Mouse (Mus musculus): ENCODE measurements around the gene Mypn. TPM values are rescaled to one million over a fixed set of nuclear protein-coding genes. Genes with fewer than 3 reads are reported as not detected.

Mypn gene
- polyA plus RNA-seq, 2 experiments, result 0.03 to 0.05 TPM

GRCm38 (mm10) chr10:63136436-63136835 lies 67.3 kb downstream of the Mypn start:
- TF ChIP-seq EP300 (IDR thresholded peaks at IDR 0.05; ENCODE audit: low read depth) (no peak), CTCF (IDR thresholded peaks at IDR 0.05; ENCODE audit: low read depth) (no peak)
- 43% methylated on average over 6 of the region's 6 CpGs for WGBS (ENCODE audit: insufficient replicate concordance)
- H3K9ac ChIP-seq (replicated peaks), result no peak overlapping the region
- no peaks in the 10 kb centered on the region for H3K36me3 ChIP-seq (replicated peaks; ENCODE audit: control insufficient read depth, insufficient read depth, low read depth)
- H3K4me3 ChIP-seq (ENCODE audit: insufficient read depth in 1 of 2, low read depth in 2 of 2, low read length in 2 of 2), result no peak overlapping the region
- H3K4me1 ChIP-seq (replicated peaks; ENCODE audit: control insufficient read depth in 2 of 2, insufficient read depth in 2 of 2, low read length in 1 of 2), result no peaks in the 10 kb centered on the region
- no peak for DNase-seq (ENCODE audit: low read depth in 3 of 3, low spot score in 3 of 3)
- no peak overlapping the region for H3K27ac ChIP-seq
- no peak for ATAC-seq (ENCODE audit: insufficient read depth)
- no peaks in the 10 kb centered on the region for H3K9me3 ChIP-seq (ENCODE audit: control insufficient read depth, low read length)
- H3K27me3 ChIP-seq (ENCODE audit: control insufficient read depth, insufficient read depth, low read length), result no peaks in the 10 kb centered on the region
- H3K4me2 ChIP-seq (ENCODE audit: low read depth), result no peak overlapping the region

GRCm38 (mm10) chr10:63135680-63136079 lies 68.1 kb downstream of the Mypn start:
- H3K4me3 ChIP-seq (ENCODE audit: insufficient read depth in 1 of 2, low read depth in 2 of 2, low read length in 2 of 2), result no peak overlapping the region
- ATAC-seq (ENCODE audit: insufficient read depth) (no peak), DNase-seq (ENCODE audit: low read depth in 3 of 3, low spot score in 3 of 3) (no peak)
- H3K27me3 ChIP-seq (ENCODE audit: control insufficient read depth, insufficient read depth, low read length), result no peaks in the 10 kb centered on the region
- no peak overlapping the region for H3K27ac ChIP-seq
- no peaks in the 10 kb centered on the region for H3K36me3 ChIP-seq (replicated peaks; ENCODE audit: control insufficient read depth, insufficient read depth, low read depth)
- no peak overlapping the region for H3K9ac ChIP-seq (replicated peaks)
- TF ChIP-seq EP300 (IDR thresholded peaks at IDR 0.05; ENCODE audit: low read depth) (no peak), CTCF (IDR thresholded peaks at IDR 0.05; ENCODE audit: low read depth) (no peak)
- H3K4me2 ChIP-seq (ENCODE audit: low read depth), result no peak overlapping the region
- no peaks in the 10 kb centered on the region for H3K4me1 ChIP-seq (replicated peaks; ENCODE audit: control insufficient read depth in 2 of 2, insufficient read depth in 2 of 2, low read length in 1 of 2)
- no peaks in the 10 kb centered on the region for H3K9me3 ChIP-seq (ENCODE audit: control insufficient read depth, low read length)
- WGBS (ENCODE audit: insufficient replicate concordance), result 50% methylated on average over 12 of the region's 12 CpGs

DNA sequence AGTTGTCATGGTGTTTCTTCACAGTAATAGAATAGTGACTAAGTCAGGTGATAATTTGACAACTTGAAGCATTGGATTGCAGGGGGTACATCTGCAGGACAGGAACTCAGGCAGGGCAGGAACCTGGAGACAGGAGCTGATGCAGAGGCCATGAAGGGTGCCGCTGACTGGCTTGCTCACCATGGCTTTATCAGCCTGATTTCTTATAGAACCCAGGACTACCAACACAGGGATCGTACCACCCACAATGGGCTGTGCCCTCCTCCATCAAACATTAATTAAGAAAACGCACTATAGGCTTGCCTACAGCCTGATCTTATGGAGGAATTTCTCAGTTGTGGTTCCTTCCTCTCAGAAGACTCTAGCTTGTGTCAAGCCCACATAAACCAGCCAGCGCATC lies 70.4 kb downstream of the Mypn start:
- 67% methylated on average over 4 of the region's 4 CpGs for WGBS (ENCODE audit: insufficient replicate concordance)
- no peak overlapping the region for H3K9ac ChIP-seq (replicated peaks)
- no peaks in the 10 kb centered on the region for H3K36me3 ChIP-seq (replicated peaks; ENCODE audit: control insufficient read depth, insufficient read depth, low read depth)
- DNase-seq (ENCODE audit: low read depth in 3 of 3, low spot score in 3 of 3), result no peak
- TF ChIP-seq EP300 (IDR thresholded peaks at IDR 0.05; ENCODE audit: low read depth) (no peak), CTCF (IDR thresholded peaks at IDR 0.05; ENCODE audit: low read depth) (no peak)
- H3K4me3 ChIP-seq (ENCODE audit: insufficient read depth in 1 of 2, low read depth in 2 of 2, low read length in 2 of 2), result no peak overlapping the region
- no peaks in the 10 kb centered on the region for H3K9me3 ChIP-seq (ENCODE audit: control insufficient read depth, low read length)
- H3K4me1 ChIP-seq (replicated peaks; ENCODE audit: control insufficient read depth in 2 of 2, insufficient read depth in 2 of 2, low read length in 1 of 2), result no peaks in the 10 kb centered on the region
- H3K27me3 ChIP-seq (ENCODE audit: control insufficient read depth, insufficient read depth, low read length), result no peaks in the 10 kb centered on the region
- no peak for ATAC-seq (ENCODE audit: insufficient read depth)
- H3K27ac ChIP-seq, result no peak overlapping the region
- no peak overlapping the region for H3K4me2 ChIP-seq (ENCODE audit: low read depth)

DNA sequence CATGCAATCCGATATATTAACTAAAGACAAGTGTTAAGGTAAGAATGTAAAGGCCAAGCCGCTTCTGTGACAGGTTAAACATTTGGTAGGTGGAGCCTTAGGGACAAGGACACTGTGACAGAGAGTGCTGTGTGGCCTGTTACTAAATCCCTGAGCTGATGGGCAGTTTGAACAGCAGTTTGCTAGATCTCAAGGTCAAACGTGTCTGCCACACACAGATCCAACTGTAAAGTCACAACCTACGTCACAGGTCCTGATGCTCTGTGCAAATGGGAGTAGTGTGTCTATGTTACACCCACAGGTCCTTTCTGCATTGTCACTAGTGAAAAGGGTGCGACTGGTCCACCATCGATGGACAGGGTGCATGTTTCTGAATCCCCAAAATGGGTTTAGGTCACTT lies 71.4 kb downstream of the Mypn start:
- Histone ChIP-seq H3K27ac (no peak overlapping the region), H3K4me1 (replicated peaks; ENCODE audit: control insufficient read depth in 2 of 2, insufficient read depth in 2 of 2, low read length in 1 of 2) (no peaks in the 10 kb centered on the region), H3K9me3 (ENCODE audit: control insufficient read depth, low read length) (no peaks in the 10 kb centered on the region), H3K36me3 (replicated peaks; ENCODE audit: control insufficient read depth, insufficient read depth, low read depth) (no peaks in the 10 kb centered on the region), H3K9ac (replicated peaks) (no peak overlapping the region), H3K4me2 (ENCODE audit: low read depth) (no peak overlapping the region), H3K27me3 (ENCODE audit: control insufficient read depth, insufficient read depth, low read length) (no peaks in the 10 kb centered on the region), H3K4me3 (ENCODE audit: insufficient read depth in 1 of 2, low read depth in 2 of 2, low read length in 2 of 2) (no peak overlapping the region)
- ATAC-seq (ENCODE audit: insufficient read depth) (no peak), DNase-seq (ENCODE audit: low read depth in 3 of 3, low spot score in 3 of 3) (no peak)
- whole genome bisulfite sequencing (ENCODE audit: insufficient replicate concordance), result 61% methylated on average over 6 of the region's 6 CpGs
- TF ChIP-seq EP300 (IDR thresholded peaks at IDR 0.05; ENCODE audit: low read depth) (no peak), CTCF (IDR thresholded peaks at IDR 0.05; ENCODE audit: low read depth) (no peak)

DNA sequence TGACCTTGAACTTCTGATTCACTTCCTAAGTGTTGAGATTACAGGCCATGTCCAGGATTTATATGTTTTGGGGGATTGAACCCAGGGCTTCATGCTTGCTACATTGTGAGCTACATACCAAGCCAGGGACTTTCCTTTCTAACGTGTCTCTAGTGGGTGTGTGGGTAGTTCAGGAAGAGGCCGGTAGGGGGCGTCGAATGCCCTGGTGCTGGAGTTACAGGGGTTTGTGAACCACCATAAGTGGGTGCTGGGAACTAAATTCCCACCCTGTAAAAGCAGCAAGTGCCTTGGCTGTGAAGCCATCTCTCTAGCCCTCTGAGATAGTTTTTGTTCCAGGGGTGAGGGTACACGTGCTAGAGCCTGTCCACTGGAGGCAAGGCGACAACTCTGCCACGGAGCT lies 73.3 kb downstream of the Mypn start:
- H3K36me3 ChIP-seq (replicated peaks; ENCODE audit: control insufficient read depth, insufficient read depth, low read depth), result no peaks in the 10 kb centered on the region
- no peak overlapping the region for H3K4me2 ChIP-seq (ENCODE audit: low read depth)
- peak; percentile 46 for TF ChIP-seq CTCF (IDR thresholded peaks at IDR 0.05; ENCODE audit: low read depth)
- no peak for TF ChIP-seq EP300 (IDR thresholded peaks at IDR 0.05; ENCODE audit: low read depth)
- no peak overlapping the region for H3K9ac ChIP-seq (replicated peaks)
- H3K9me3 ChIP-seq (ENCODE audit: control insufficient read depth, low read length), result no peaks in the 10 kb centered on the region
- H3K4me1 ChIP-seq (replicated peaks; ENCODE audit: control insufficient read depth in 2 of 2, insufficient read depth in 2 of 2, low read length in 1 of 2), result no peaks in the 10 kb centered on the region
- H3K27ac ChIP-seq, result no peak overlapping the region
- no peaks in the 10 kb centered on the region for H3K27me3 ChIP-seq (ENCODE audit: control insufficient read depth, insufficient read depth, low read length)
- no peak overlapping the region for H3K4me3 ChIP-seq (ENCODE audit: insufficient read depth in 1 of 2, low read depth in 2 of 2, low read length in 2 of 2)
- no peak for ATAC-seq (ENCODE audit: insufficient read depth)
- 60% methylated on average over 7 of the region's 7 CpGs for WGBS (ENCODE audit: insufficient replicate concordance)
- no peak for DNase-seq (ENCODE audit: low read depth in 3 of 3, low spot score in 3 of 3)

Measured in liver, embryonic 14.5 days (tissue).